Mouse (Mus musculus): Measurements from ENCODE around the gene 2010111I01Rik. TPM values are rescaled to one million over a fixed set of nuclear protein-coding genes. Genes with fewer than 3 reads are reported as not detected.
A peak's percentile ranks its signal among the peaks of the same experiment; 100 is the strongest.
"Not testable (repeated sequence)": the region's sequence is repeated elsewhere in the genome, so short reads cannot be mapped to it uniquely, and the experiment has no call there.

Gene 2010111I01Rik
- polyA plus RNA-seq, 1 experiment from 2014 or later = 34.6 TPM

DNA sequence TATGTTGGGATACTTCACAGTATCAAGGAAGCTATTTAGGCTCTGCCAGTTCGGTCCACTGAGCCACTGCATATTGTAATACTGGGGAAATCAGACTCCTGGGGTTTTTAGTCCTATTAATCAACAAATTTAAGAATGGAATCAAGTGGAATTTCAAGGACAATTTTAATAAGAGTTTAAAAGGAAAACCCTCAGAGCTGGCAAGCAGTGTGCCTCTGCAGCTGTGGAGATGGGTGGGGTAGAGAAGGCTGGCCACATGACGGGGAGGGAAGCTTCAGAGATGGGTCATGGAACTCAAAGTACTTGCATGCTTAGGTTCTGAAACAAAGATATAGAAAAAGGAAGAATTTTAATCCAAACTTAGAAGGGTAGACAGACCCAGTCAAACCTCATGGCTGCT is 116.1 kb downstream of the 2010111I01Rik start:
- Histone ChIP-seq H3K27ac (no peak overlapping the region), H3K9me3 (no peaks in the 10 kb centered on the region), H3K4me1 (replicated peaks) (no peaks in the 10 kb centered on the region), H3K27me3 (ENCODE audit: insufficient read depth, poor library complexity, severe bottlenecking) (no peaks in the 10 kb centered on the region), H3K36me3 (no peaks in the 10 kb centered on the region), H3K4me3 (no peak overlapping the region)
- 89% methylated on average over 2 of the region's 2 CpGs for WGBS
- DNase-seq (ENCODE audit: low spot score) = no peak

DNA sequence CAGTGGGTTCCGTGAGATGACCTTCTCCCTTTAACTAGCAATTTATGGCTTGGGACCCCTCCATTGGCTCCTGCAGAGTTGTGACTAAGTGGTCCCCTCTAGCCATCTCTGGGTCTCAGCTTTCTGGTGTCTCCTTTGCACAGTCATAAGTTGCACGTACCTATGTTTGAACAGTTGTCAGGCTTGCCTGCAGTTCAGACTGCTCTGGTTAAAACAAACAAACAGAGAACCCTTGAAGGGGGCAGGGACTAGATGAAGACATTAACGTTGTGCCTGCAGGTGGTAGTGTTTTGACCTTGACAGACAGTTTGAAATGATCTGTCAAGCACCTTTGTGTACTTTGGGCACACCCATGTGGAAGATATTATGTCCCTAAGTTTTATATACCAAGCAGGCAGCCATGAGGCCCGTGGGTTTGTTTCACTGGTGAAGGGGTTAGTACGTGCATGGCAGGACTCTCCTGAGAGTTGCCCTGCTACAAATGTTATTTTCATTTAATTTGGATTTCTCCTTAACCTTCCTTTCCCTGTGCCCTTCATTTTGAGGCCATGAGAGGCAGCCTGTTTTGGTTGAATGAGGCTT is 118.0 kb downstream of the 2010111I01Rik start:
- Histone ChIP-seq H3K9me3 (no peaks in the 10 kb centered on the region), H3K27ac (no peak overlapping the region), H3K4me1 (replicated peaks) (no peaks in the 10 kb centered on the region), H3K27me3 (ENCODE audit: insufficient read depth, poor library complexity, severe bottlenecking) (no peaks in the 10 kb centered on the region), H3K36me3 (no peaks in the 10 kb centered on the region), H3K4me3 (no peak overlapping the region)
- no peak for DNase-seq (ENCODE audit: low spot score)
- 66% methylated on average over 5 of the region's 5 CpGs for WGBS

- H3K4me1 ChIP-seq (replicated peaks); H3K36me3 ChIP-seq; DNase-seq (ENCODE audit: low spot score); H3K9me3 ChIP-seq; H3K4me3 ChIP-seq; H3K27ac ChIP-seq; H3K27me3 ChIP-seq (ENCODE audit: insufficient read depth, poor library complexity, severe bottlenecking): not testable (repeated sequence)
- WGBS = 80% methylated on average over 7 of the region's 7 CpGs
Observed at GRCm38 (mm10) chr13:63083139-63083538, 118.4 kb downstream of the 2010111I01Rik start.

- no peak overlapping the region for H3K27ac ChIP-seq
- DNase-seq (ENCODE audit: low spot score) = no peak
- WGBS = 73% methylated on average over 8 of the region's 8 CpGs
- no peaks in the 10 kb centered on the region for H3K4me1 ChIP-seq (replicated peaks)
- no peak overlapping the region for H3K4me3 ChIP-seq
- H3K36me3 ChIP-seq = no peaks in the 10 kb centered on the region
- H3K27me3 ChIP-seq (ENCODE audit: insufficient read depth, poor library complexity, severe bottlenecking) = no peaks in the 10 kb centered on the region
- H3K9me3 ChIP-seq = no peaks in the 10 kb centered on the region
Observed at GRCm38 (mm10) chr13:63083663-63084062, 119.0 kb downstream of the 2010111I01Rik start.

GRCm38 (mm10) chr13:63087865-63088683 is 123.4 kb downstream of the 2010111I01Rik start:
- no peak overlapping the region for H3K4me3 ChIP-seq
- WGBS = 92% methylated on average over 7 of the region's 7 CpGs
- DNase-seq (ENCODE audit: low spot score) = no peak
- no peak overlapping the region for H3K27ac ChIP-seq
- H3K4me1 ChIP-seq (replicated peaks) = peaks cover 13% of the 10 kb centered on the region; the same call in 1 of the 2 replicates
- H3K9me3 ChIP-seq = no peaks in the 10 kb centered on the region
- H3K36me3 ChIP-seq = no peaks in the 10 kb centered on the region
- no peaks in the 10 kb centered on the region for H3K27me3 ChIP-seq (ENCODE audit: insufficient read depth, poor library complexity, severe bottlenecking)

- H3K4me3 ChIP-seq = no peak overlapping the region
- no peak overlapping the region for H3K27ac ChIP-seq
- WGBS = 81% methylated on average over 4 of the region's 4 CpGs
- H3K4me1 ChIP-seq (replicated peaks) = peaks cover 23% of the 10 kb centered on the region
- DNase-seq (ENCODE audit: low spot score) = no peak
- no peaks in the 10 kb centered on the region for H3K9me3 ChIP-seq
- no peaks in the 10 kb centered on the region for H3K36me3 ChIP-seq
- no peaks in the 10 kb centered on the region for H3K27me3 ChIP-seq (ENCODE audit: insufficient read depth, poor library complexity, severe bottlenecking)
Observed at GRCm38 (mm10) chr13:63089513-63089912, 124.8 kb downstream of the 2010111I01Rik start.

DNA sequence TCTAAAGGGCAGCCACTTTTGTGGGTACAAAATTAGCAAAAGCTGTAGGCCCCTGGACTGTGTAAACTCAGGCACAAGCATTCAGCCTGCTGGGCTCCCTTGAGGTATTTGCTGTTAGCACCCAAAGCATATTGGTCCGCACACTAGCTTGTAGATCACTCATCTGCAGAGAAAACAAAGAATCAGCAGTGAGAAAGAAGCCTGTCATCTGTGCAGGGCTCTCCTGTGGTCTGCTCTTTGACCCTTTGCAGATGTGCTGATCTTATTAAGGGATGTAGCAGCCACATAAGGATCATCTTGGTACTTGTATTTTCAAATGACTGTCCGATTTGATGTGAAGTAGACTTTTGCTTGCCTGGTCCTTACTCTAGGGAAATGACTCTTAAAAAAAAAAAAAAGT is 126.6 kb downstream of the 2010111I01Rik start:
- peaks cover 29% of the 10 kb centered on the region for H3K4me1 ChIP-seq (replicated peaks)
- H3K36me3 ChIP-seq = no peaks in the 10 kb centered on the region
- DNase-seq (ENCODE audit: low spot score) = peak; percentile 42
- no peak overlapping the region for H3K4me3 ChIP-seq
- no peak overlapping the region; the same call in 1 of the 2 replicates for H3K27ac ChIP-seq
- WGBS = 51% methylated on average over 2 of the region's 2 CpGs
- H3K27me3 ChIP-seq (ENCODE audit: insufficient read depth, poor library complexity, severe bottlenecking) = no peaks in the 10 kb centered on the region
- H3K9me3 ChIP-seq = no peaks in the 10 kb centered on the region

GRCm38 (mm10) chr13:63092299-63092698 is 127.6 kb downstream of the 2010111I01Rik start:
- Histone ChIP-seq H3K36me3 (no peaks in the 10 kb centered on the region), H3K27me3 (ENCODE audit: insufficient read depth, poor library complexity, severe bottlenecking) (no peaks in the 10 kb centered on the region), H3K9me3 (no peaks in the 10 kb centered on the region), H3K27ac (no peak overlapping the region), H3K4me1 (replicated peaks) (peaks cover 29% of the 10 kb centered on the region), H3K4me3 (no peak overlapping the region)
- no peak for DNase-seq (ENCODE audit: low spot score)
- 82% methylated on average over 2 of the region's 2 CpGs for WGBS

- H3K4me3 ChIP-seq = no peak overlapping the region
- 92% methylated on average over 2 of the region's 2 CpGs for WGBS
Observed at GRCm38 (mm10) chr13:63092874-63093273, 128.2 kb downstream of the 2010111I01Rik start.

DNA sequence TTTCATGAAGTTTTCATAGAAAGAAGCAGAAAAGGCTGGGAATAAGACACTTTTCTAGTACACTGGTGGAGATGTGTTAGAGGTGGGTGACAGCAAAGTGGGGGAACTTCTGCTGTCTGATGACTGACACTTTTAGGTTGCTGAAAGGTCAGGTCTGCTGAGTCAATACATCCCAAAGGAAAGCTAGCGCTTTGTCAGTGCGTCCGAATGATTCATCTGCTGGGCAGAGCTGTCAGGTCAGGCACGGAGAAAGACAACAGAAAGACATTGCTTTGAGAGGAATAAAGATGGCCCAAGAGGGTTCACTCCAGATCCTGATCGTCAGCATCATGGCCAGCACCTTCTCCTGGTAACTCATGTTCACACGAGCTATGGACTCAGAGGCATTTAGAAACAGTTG is 128.9 kb downstream of the 2010111I01Rik start:
- WGBS = 67% methylated on average over 6 of the region's 6 CpGs
- 0 out of 2 replicates have a peak overlapping the region, but pooled peaks have one; percentile 20 for H3K27ac ChIP-seq
- no peaks in the 10 kb centered on the region for H3K36me3 ChIP-seq
- H3K4me1 ChIP-seq (replicated peaks) = peaks cover 29% of the 10 kb centered on the region
- H3K27me3 ChIP-seq (ENCODE audit: insufficient read depth, poor library complexity, severe bottlenecking) = no peaks in the 10 kb centered on the region
- DNase-seq (ENCODE audit: low spot score) = no peak
- no peak overlapping the region for H3K4me3 ChIP-seq
- H3K9me3 ChIP-seq = no peaks in the 10 kb centered on the region

More at GRCm38 (mm10) chr13:63092874-63093273, 128.2 kb downstream of the 2010111I01Rik start:
- Histone ChIP-seq H3K27me3 (ENCODE audit: insufficient read depth, poor library complexity, severe bottlenecking) (no peaks in the 10 kb centered on the region), H3K36me3 (no peaks in the 10 kb centered on the region), H3K27ac (no peak overlapping the region), H3K4me1 (replicated peaks) (peaks cover 29% of the 10 kb centered on the region), H3K9me3 (no peaks in the 10 kb centered on the region)
- no peak for DNase-seq (ENCODE audit: low spot score)

DNA sequence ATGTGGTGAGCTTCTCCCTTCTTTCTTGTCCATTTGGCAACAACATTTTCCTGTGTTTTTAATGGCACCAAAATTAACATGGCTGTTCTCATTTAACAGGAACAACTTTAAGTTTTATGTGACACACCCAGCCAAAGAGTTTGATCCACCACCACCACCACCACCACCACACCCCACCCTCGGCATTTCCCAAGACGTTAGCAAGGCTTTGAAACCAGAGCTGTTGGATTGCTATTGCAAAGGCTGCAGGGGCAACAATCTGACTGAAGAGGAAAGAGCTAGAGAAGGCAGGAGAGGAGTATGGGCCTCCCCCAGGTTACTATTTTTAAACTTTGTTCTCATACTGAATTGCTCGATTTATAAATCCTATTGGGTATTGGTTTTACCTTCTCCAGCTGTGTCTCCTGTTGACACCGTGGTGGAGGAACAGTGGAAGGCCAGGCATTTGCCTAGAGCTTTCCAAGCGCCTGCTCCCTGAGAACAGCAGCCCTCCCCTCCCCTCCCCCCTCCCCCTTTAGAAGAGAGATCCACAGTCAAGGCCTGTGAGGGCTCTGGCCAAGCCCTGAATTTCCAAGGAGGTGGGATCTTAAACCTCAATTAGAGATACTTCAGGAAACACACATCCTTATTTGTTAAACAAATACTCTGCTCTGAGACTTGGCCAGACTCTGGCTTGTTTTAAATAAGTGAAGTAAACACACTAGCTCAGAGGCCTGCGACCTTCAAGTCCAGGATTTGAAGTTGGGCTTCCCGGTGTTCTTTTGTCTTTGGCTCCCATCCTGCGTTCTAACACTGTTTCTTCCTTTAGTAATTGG is 129.8 kb downstream of the 2010111I01Rik start:
- Histone ChIP-seq H3K36me3 (no peaks in the 10 kb centered on the region), H3K9me3 (no peaks in the 10 kb centered on the region), H3K4me3 (no peak overlapping the region), H3K27me3 (ENCODE audit: insufficient read depth, poor library complexity, severe bottlenecking) (no peaks in the 10 kb centered on the region), H3K27ac (peak overlapping the region; percentile 3; the same call in 1 of the 2 replicates), H3K4me1 (replicated peaks) (peaks cover 29% of the 10 kb centered on the region)
- 16% methylated on average over 8 of the region's 8 CpGs for WGBS
- no peak for DNase-seq (ENCODE audit: low spot score)

- WGBS = 69% methylated on average over 3 of the region's 3 CpGs
- no peaks in the 10 kb centered on the region for H3K27me3 ChIP-seq (ENCODE audit: insufficient read depth, poor library complexity, severe bottlenecking)
- no peaks in the 10 kb centered on the region for H3K36me3 ChIP-seq
- H3K4me3 ChIP-seq = no peak overlapping the region
- H3K9me3 ChIP-seq = no peaks in the 10 kb centered on the region
- no peak overlapping the region for H3K27ac ChIP-seq
- H3K4me1 ChIP-seq (replicated peaks) = peaks cover 16% of the 10 kb centered on the region
- DNase-seq (ENCODE audit: low spot score) = no peak
Observed at GRCm38 (mm10) chr13:63096764-63097163, 132.1 kb downstream of the 2010111I01Rik start.

Measured in hindbrain, embryonic 10.5 days (tissue).